Mouse (Mus musculus) testis, adult 2 months (tissue): ENCODE measurements around the gene Pnn.

Source experiments
- CTCF ChIP-seq: fragments of 200-500 bp; IDR thresholded peaks from 2 replicates; pipeline ENCODE4 v1.5.1; 2012; ENCODE audit warnings: low read depth, mild to moderate bottlenecking, inconsistent platforms, low read length, moderate library complexity; ENCODE audit not compliant: control insufficient read depth, insufficient read depth, insufficient replicate concordance
- POLR2A ChIP-seq: fragments of 200-500 bp; IDR thresholded peaks from 2 replicates; pipeline ENCODE4 v1.6.1; 2012; ENCODE audit warnings: low read depth, mild to moderate bottlenecking, inconsistent platforms, low read length, moderate library complexity; ENCODE audit not compliant: control insufficient read depth

DNA sequence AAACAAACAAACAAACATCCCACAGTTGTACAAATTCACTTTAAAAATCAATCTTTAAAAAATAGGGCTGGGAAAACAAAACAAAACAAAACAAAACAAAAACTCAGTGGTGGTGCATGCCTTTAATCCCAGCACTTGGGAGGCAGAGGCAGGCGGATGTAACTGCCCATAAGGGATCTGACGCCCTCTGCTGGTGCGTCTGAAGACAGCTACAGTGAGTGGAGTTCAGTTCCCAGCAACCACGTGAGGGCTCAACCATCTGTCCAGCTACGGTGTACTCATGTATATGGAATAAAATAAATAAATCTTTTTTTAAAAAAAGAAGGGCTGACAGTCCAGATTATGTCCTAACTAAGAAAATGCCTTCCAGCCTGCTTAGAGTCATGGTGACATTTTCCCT lies 34.6 kb upstream of the Pnn start:
- TF ChIP-seq POLR2A = no peak
- TF ChIP-seq CTCF = peak; percentile 50; the same call in 1 of the 2 replicates
